ENCODE assay signal across 18 mouse cellular contexts in the genomic region with DNA sequence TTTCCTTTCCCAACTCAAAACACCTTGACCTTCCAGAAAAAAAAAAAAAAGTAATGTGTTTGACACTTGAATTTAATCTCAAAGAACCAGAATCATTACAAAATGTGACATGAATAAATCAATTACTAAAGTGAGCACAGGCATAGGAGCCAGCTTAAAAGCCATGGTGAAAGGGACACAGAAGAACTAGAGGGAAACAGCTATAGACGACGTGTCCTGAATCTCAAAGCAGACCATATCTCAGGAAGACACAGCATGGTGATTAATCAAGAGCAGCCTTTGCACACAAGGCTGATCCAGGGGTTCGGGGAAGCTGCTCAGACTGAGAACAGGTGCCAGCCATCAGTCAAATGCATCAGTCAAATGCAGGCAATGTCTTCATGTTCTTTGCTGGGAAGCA.
"Had no signal": no experiment of that assay in that cellular context is flagged by ENCODE, and none has a peak within 500 bp of the region (broad histone marks: within the 10 kb centered on the region; RNA-seq: fewer than 3 reads in every experiment).

No protein-coding gene starts in this region.

- H3K9ac ChIP-seq: liver, embryonic 13.5 days; neural tube, embryonic 13.5 days had no signal

- H3K36me3 ChIP-seq: liver, embryonic 13.5 days; neural tube, embryonic 13.5 days had no signal

- ATAC-seq: intestine, postnatal 0 days had no signal

- H3K4me2 ChIP-seq: liver, embryonic 13.5 days; neural tube, embryonic 13.5 days had no signal

- H3K27me3 ChIP-seq: liver, embryonic 13.5 days; neural tube, embryonic 13.5 days had no signal

- H3K4me3 ChIP-seq: layer of hippocampus, adult 2 months; left cerebral cortex, adult 2 months; liver, embryonic 13.5 days; neural tube, embryonic 13.5 days had no signal

- H3K9me3 ChIP-seq: liver, embryonic 13.5 days; neural tube, embryonic 13.5 days had no signal

- H3K27ac ChIP-seq: kidney, postnatal 0 days; layer of hippocampus, adult 2 months; left cerebral cortex, adult 2 months; liver, embryonic 13.5 days; neural tube, embryonic 13.5 days; stomach, postnatal 0 days had no signal

- DNase-seq: kidney, adult 2 months; kidney, postnatal 25 days; layer of hippocampus, adult 9-11 months; liver, embryonic 13.5 days; lung, adult 2 months; lung, postnatal 14 days; lung, postnatal 4 days; right cerebral cortex, adult 18-20 months; right cerebral cortex, postnatal 14 days; right cerebral cortex, postnatal 4 days; thymus, adult 2 months; thymus, postnatal 14 days had no signal

- H3K4me1 ChIP-seq: liver, embryonic 13.5 days; neural tube, embryonic 13.5 days had no signal
